1 mouse cellular context compared by ENCODE assay signal in the genomic region with DNA sequence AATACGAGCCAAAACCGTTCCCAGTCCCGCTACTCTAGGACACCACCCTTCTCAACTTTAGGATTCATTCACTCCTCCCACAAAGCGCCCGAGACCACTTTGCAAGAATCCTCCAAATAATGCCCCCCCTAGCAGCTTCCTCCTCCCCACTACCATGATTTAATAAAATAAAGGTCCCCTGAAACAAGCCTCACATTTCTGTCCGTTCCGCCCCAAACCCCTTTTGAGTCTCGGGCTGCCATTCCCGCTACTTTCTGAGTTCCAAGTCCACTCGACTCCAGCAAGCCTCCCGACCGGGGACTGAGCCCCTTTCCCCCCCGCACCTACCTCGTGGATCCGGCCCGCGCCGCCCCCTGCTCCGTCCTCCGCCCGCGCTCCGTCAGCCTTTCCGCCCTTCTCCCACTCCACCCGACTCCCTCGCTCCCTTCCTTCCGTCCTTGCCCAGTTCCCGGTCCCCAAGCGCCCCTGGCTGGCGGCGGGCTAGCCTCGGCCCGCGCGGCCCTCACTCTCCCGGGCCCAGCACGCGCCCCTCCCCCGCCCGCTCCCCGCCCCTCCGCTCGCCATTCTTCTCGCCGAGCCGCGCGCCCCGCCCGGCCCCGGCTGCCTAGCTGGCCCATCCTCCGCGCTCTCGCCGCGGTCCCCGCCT.
TF ChIP-seq lines count a peak whose summit lies in the region.

No protein-coding gene starts in this region.

TF ChIP-seq in MEL, 35 proteins besides CTCF, POLR2A, EP300 and RAD21:
- TF ChIP-seq UBTF (IDR thresholded peaks at IDR 0.05; ENCODE audit: borderline replicate concordance, insufficient read depth, low read depth, low read length) (0 out of 2 replicates have a peak, but pooled peaks have one; percentile 57), POLR2AphosphoS2 (IDR thresholded peaks at IDR 0.05; ENCODE audit: low read length) (peak; percentile 51; the same call in 1 of the 2 replicates), KAT2A (conservative IDR thresholded peaks at IDR 0.05; ENCODE audit: low read depth, low read length) (no peak), GATA1 (IDR thresholded peaks at IDR 0.05; ENCODE audit: low read depth, low read length) (no peak), ZMIZ1 (IDR thresholded peaks at IDR 0.05; ENCODE audit: low read depth, low read length) (0 out of 2 replicates have a peak, but pooled peaks have one; percentile 15), TCF12 (IDR thresholded peaks at IDR 0.05; ENCODE audit: low read depth, low read length) (no peak), CHD1 (IDR thresholded peaks at IDR 0.05; ENCODE audit: low read depth, low read length) (peak; percentile 91; the same call in 1 of the 2 replicates)
